Mouse (Mus musculus) myocyte (in vitro differentiated cells): ENCODE measurements at regions not wholly inside any gene's neighbourhood (a gene's known extent, or its start where the extent isn't known, plus 50 kb on each side); places are given as distances from the start of the nearest gene placed in this dataset.

Source experiments
- CEBPB ChIP-seq: IDR thresholded peaks from 2 replicates; pipeline ENCODE4 v1.6.1; 2011; ENCODE audit warnings: mild to moderate bottlenecking, moderate library complexity; ENCODE audit not compliant: poor library complexity, insufficient read depth, severe bottlenecking
- E2F4 ChIP-seq: IDR thresholded peaks from one replicate; pipeline ENCODE4 v1.6.1; 2011; ENCODE audit warnings: mild to moderate bottlenecking, control low read depth, moderate library complexity; ENCODE audit not compliant: insufficient read depth
- MAX ChIP-seq: IDR thresholded peaks from one replicate; pipeline ENCODE4 v1.6.1; 2011; ENCODE audit warnings: low read depth, mild to moderate bottlenecking, control low read depth
- MYOD1 ChIP-seq, 3 experiments: IDR thresholded peaks; one replicate each; pipeline ENCODE4 v1.6.1; 2011; ENCODE audit warnings: control low read depth in 2 of 3, low read depth in 2 of 3, mild to moderate bottlenecking in 2 of 3, moderate library complexity in 1 of 3; ENCODE audit not compliant: insufficient read length in 2 of 3, control insufficient read depth in 1 of 3
- MYOG ChIP-seq, 3 experiments: IDR thresholded peaks; one replicate each; pipeline ENCODE4 v1.6.1; 2011; ENCODE audit warnings: control low read depth in 2 of 3, low read depth in 2 of 3, mild to moderate bottlenecking in 2 of 3; ENCODE audit not compliant: insufficient read length in 2 of 3, control insufficient read depth in 1 of 3, insufficient read depth in 1 of 3
- POLR2A ChIP-seq: IDR thresholded peaks from one replicate; pipeline ENCODE4 v1.6.1; 2011; ENCODE audit warnings: low read depth, mild to moderate bottlenecking, control low read depth, moderate library complexity; ENCODE audit not compliant: insufficient read length
- POLR2AphosphoS2 ChIP-seq: IDR thresholded peaks from one replicate; pipeline ENCODE4 v1.6.1; 2011; ENCODE audit warnings: low read depth, control low read depth; ENCODE audit not compliant: insufficient read length
- TCF12 ChIP-seq: IDR thresholded peaks from one replicate; pipeline ENCODE4 v1.6.1; 2011; ENCODE audit warnings: mild to moderate bottlenecking, control low read depth; ENCODE audit not compliant: poor library complexity, insufficient read depth, severe bottlenecking
- TCF3 ChIP-seq: IDR thresholded peaks from one replicate; pipeline ENCODE4 v1.6.1; 2011; ENCODE audit warnings: low read depth, control low read depth; ENCODE audit not compliant: insufficient read length
- USF1 ChIP-seq: IDR thresholded peaks from one replicate; pipeline ENCODE4 v1.6.1; 2011; ENCODE audit warnings: low read depth, mild to moderate bottlenecking, control low read depth, moderate library complexity

DNA sequence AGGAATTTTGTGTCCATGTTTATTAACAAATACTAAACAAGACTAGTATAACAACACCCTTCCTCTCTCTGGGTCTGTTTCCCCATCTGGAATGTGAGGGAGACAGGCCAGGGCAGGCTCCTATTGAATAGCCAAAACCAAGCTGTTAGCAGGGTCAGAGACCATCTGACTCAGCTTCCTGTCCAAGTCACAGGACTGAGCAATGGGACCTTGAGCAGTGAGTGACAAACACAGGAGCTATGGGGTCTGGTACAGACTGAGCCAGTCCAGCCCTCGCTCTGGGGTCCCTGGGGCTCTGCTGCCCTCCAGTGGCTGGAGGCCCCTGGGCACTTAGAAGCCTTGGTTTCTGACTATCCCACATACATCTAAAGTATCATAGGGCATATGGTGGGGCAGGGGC lies 134.4 kb downstream of the Hmg20a start:
- TF ChIP-seq USF1 (no peak), POLR2A (no peak), MAX (no peak), TCF12 (no peak), CEBPB (0 out of 2 replicates have a peak, but pooled peaks have one; percentile 10), POLR2AphosphoS2 (no peak), E2F4 (no peak), TCF3 (no peak), MYOG (IDR thresholded peaks at IDR 0.05; ENCODE audit: control insufficient read depth in 1 of 3, insufficient read depth in 1 of 3, insufficient read length in 2 of 3, low read depth in 2 of 3) (no peak), MYOD1 (IDR thresholded peaks at IDR 0.05; ENCODE audit: control insufficient read depth in 1 of 3, insufficient read length in 2 of 3, low read depth in 2 of 3) (peak in 2 of 3 experiments; percentile 50 to 76)
